14 mouse cellular contexts compared by ENCODE assay signal in the genomic region with DNA sequence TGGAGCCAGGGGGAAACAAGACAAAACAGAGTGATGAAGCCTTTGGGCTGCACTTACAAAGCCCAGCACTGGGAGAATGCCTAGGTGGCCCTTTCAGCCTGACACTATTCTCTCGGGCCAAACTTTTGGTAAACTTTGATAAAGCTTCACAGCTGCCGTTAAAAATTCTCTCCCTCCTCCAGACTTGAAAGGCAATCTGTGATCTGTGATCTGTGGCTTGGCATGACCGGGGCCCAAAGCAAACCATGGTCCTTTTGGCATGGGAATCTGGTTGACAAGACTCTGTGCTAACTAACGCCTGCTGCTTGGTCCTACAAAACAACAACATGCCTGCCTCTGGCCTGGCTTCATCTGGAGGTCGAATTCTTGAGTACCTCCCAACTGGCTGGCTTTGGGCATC.
"Had no signal": no experiment of that assay in that cellular context is flagged by ENCODE, and none has a peak within 500 bp of the region (broad histone marks: within the 10 kb centered on the region; RNA-seq: fewer than 3 reads in every experiment).

No protein-coding gene starts in this region.

- H3K4me3 ChIP-seq: kidney, embryonic 15.5 days; limb, embryonic 13.5 days; liver, embryonic 12.5 days; megakaryocyte, embryonic 14.5 days; midbrain, embryonic 12.5 days; neural tube, embryonic 15.5 days had no signal

- H3K27me3 ChIP-seq: limb, embryonic 13.5 days; liver, embryonic 12.5 days; megakaryocyte, embryonic 14.5 days; neural tube, embryonic 15.5 days had no signal

- H3K9me3 ChIP-seq: kidney, embryonic 15.5 days; limb, embryonic 13.5 days; liver, embryonic 12.5 days; megakaryocyte, embryonic 14.5 days; midbrain, embryonic 12.5 days; neural tube, embryonic 15.5 days had no signal

- DNase-seq: kidney, postnatal 14 days; left cerebral cortex, postnatal 4 days; lung, embryonic 14.5 days; lung, postnatal 10 days; lung, postnatal 4 days; right cerebral cortex, adult 18-20 months; right cerebral cortex, postnatal 25 days; thymus, postnatal 4 days had no signal

- H3K9ac ChIP-seq: kidney, embryonic 15.5 days; limb, embryonic 13.5 days; liver, embryonic 12.5 days; lung, embryonic 14.5 days; midbrain, embryonic 12.5 days; neural tube, embryonic 15.5 days had no signal

- ATAC-seq: liver, embryonic 12.5 days had no signal

- H3K27ac ChIP-seq: kidney, embryonic 15.5 days; limb, embryonic 13.5 days; liver, embryonic 12.5 days; midbrain, embryonic 12.5 days; neural tube, embryonic 15.5 days had no signal

- H3K4me2 ChIP-seq: kidney, embryonic 15.5 days; limb, embryonic 13.5 days; liver, embryonic 12.5 days; lung, embryonic 14.5 days; midbrain, embryonic 12.5 days; neural tube, embryonic 15.5 days had no signal

- H3K4me1 ChIP-seq: neural tube, embryonic 15.5 days had no signal

- H3K36me3 ChIP-seq: kidney, embryonic 15.5 days; limb, embryonic 13.5 days; midbrain, embryonic 12.5 days; neural tube, embryonic 15.5 days had no signal
